Mouse (Mus musculus) pancreas, adult 10 weeks (tissue): ENCODE measurements around the gene Abhd5. TPM values are rescaled to one million over a fixed set of nuclear protein-coding genes. Genes with fewer than 3 reads are reported as not detected.

Experiments used
- polyA plus RNA-seq: library from polyadenylated mRNA; stranded (reverse); fragments of 350-450 nt; fragmentation: Illumina TruSeq; extraction: RNeasy Lipid Tissue Mini Kit (QIAGEN cat#74804); gene quantifications from one replicate; pipeline ENCODE4 v1.2.3, GENCODE M21; 2015; ENCODE audit warnings: low read depth, low replicate concordance; ENCODE audit not compliant: insufficient read depth

The Abhd5 gene
- 4.7 TPM for polyA plus RNA-seq

GRCm38 (mm10) chr9:122351303-122352024 lies at the start of gene Abhd5:
Abhd5 (plus strand) TSS chr9:122351608.

Other genes with a start within 250 kb of the Abhd5 start
- 28.0 TPM for gene Snrk, start 234.3 kb upstream of the Abhd5 start, polyA plus RNA-seq
- 10.9 TPM for gene Ano10, start 57.2 kb upstream of the Abhd5 start, polyA plus RNA-seq